Mouse (Mus musculus) layer of hippocampus, postnatal 25 days (tissue): ENCODE data around the gene Tjp2. TPM values are rescaled to one million over a fixed set of nuclear protein-coding genes. Genes with fewer than 3 reads are reported as not detected.
A peak's percentile ranks its signal among the peaks of the same experiment; 100 is the strongest.

ENCODE experiments used
- DNase-seq, 2 experiments: peaks; one replicate each; pipeline ENCODE4 v3.0.0; 2022; ENCODE audit warnings: mixed read lengths in 2 of 2, low spot score in 1 of 2; ENCODE audit errors: extremely low spot score in 1 of 2
- total RNA-seq, 2 experiments: library from RNA; stranded (reverse); gene quantifications; 2 replicates each; pipeline ENCODE4 v1.2.3; 2021

The Tjp2 gene
- total RNA-seq, 2 experiments from 2014 or later = 18.9 to 19.8 TPM

DNA sequence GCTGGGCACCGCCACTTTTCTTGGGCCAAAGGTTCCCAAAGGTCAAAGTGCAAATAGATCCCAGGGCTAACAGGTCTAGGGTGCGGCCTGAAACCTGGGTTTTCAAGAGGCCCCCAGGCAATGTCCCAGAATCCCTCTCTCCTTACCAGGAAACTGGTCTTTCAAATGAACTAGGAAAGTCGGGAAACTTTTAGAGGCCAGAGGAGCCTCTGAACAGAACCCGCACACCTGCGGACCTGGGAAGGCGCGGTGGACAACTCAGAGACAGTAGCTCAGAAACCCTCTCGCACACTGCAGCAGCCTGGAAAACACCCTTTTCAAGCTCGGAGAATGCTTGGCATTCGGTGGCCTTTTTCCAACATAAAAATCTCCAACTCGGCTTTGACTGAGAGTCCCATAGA, 979 bp downstream of the Tjp2 start:
- DNase-seq = no peak

GRCm38 (mm10) chr19:24221455-24221854, 3.4 kb downstream of the Tjp2 start:
- DNase-seq = no peak

DNA sequence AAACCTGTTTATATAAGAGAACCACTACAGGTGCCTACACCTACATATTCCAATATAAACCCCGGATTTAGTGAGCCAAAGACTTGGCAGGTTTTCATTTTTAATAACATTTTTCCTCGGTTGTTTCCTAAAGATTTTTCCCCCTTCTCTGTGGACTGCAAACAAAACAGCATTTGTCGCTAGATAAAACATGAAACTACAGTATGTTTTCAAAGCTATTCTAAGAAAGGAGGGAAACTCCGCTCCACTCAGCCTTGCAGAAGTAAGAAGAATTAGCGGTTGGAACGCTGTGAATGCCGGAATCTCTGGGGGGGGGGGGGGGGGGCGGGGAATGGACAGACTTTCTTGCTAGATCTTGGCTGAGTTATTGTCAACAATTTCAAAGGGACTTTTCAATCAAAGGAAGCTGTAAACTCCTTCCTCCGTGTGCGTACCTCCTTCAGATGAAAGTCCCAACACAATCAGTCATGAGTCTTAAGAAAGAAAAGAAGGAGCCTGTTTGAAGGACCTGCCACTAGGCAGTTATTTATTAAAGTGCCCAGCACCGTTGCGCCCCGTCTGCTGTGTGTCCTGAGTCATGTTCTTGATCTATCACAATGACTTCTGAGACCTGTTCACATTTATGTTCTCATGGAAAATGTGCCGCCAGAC, 3.9 kb downstream of the Tjp2 start:
- DNase-seq = no peak

- no peak for DNase-seq
These were observed 5.8 kb downstream of the Tjp2 start for GRCm38 (mm10) chr19:24219011-24219410.

- DNase-seq = no peak
These were observed 6.5 kb downstream of the Tjp2 start for GRCm38 (mm10) chr19:24218291-24218690.

- no peak for DNase-seq
These were observed 7.0 kb downstream of the Tjp2 start for GRCm38 (mm10) chr19:24217851-24218250.

DNA sequence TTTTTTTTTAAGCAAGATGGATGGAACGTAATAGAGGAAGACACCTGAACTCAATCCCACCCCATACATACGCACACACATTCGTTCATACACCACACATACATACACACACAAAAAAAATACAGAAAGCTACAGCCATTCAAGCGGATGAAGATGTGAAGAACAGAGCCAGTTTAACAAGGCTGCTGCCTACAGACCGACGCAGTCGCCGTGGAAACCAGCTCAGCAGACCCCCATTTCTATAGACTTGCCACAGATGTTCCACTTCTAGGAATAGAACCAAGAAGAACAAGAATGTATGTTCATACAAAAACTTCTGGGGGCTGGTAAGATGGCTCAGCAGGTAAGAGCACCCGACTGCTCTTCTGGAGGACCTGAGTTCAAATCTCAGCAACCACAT, 8.1 kb downstream of the Tjp2 start:
- DNase-seq = no peak

- no peak for DNase-seq
These were observed 9.9 kb downstream of the Tjp2 start for GRCm38 (mm10) chr19:24214939-24215338.

GRCm38 (mm10) chr19:24213299-24213698, 11.5 kb downstream of the Tjp2 start:
- DNase-seq = no peak

DNA sequence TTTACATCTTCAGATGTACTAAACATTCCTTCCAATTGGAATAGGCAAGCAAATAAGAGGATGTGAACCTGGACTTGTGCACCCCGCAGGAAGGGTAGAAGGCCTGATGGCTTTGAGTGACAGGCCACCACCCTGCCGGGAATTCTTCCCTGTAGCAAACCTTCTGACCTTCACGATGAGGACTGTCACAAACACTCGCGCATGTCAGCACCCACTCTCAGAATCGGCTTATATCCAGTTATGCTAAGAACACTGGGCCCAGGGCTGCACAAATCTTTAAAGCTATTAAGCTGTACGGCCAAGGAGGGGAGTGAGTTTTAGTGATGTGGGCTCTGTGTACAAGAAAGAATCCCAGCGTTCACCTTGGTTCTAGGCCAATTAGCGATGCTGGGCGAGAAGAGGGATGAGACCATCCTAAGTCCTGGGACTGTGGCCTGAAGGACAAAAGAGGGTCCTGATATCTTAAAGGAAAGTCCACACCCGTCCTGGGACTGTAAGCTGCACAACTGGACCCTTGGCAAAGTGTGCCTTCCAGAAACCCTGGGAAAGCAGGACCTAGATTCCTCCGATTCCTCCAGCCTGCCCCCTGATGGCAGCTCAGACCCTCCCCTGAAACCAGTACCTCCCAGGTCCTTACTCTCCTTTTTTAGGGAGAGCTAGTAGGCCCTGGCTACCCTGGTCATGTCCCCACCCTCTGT, 12.1 kb downstream of the Tjp2 start:
- DNase-seq = no peak

DNA sequence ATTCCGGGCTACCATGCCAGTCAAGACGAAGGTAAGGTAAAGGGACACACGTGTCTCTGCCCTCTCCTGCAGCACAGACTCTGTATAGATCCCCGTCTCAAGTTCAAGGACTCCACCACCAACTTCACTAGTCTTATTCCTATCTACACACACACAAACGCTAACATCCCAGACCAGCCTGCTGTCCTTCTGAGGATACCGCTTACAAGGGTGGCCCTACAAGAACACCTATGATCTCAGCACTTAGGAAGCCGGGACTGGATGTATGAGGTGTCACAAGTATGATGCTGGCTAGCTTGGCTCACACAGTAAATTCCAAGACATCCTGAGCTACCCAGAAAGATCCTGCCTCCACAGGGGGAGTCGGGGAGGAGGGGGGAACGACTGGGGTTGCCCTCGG, 13.7 kb downstream of the Tjp2 start:
- DNase-seq = no peak

DNA sequence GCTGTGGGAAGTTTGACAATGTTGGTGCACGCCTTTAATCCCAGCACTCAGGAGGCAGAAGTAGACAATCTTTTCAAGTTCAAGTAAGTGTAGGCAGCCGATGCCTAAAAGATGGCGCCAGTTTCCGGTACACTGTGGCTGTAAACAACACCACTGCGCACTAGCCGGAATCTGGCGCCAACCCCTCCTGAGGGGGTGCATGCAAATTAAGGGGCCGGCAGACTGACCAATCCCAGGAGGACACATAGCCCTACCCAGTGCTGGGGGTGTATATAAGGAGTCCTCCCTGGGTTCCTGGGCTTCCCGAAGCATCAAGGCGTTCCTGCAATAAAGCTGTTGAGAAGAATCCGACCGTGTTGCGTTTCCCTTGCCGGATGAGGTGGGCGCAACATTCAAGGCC, 15.3 kb downstream of the Tjp2 start:
- no peak for DNase-seq

- no peak for DNase-seq
These were observed 16.9 kb downstream of the Tjp2 start for GRCm38 (mm10) chr19:24207967-24208366.

DNA sequence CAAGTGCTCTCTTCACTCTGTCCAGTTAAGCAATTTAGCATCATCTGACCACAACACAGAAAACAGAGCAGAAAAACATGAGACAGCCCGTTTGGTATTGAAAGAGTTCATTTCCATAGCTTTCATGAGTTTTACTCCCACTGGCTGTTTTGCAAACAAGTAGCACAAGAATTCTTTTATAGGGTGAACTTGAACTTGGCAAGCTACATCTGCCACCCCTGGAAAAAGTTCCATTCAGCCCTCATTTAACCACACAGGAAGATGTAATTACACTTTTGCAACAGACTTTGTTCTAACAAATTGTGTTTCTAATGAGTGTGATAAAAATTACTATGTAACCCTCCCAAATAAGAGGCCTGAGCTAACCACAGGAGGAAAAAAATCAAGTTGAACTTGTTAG, 19.8 kb downstream of the Tjp2 start:
- no peak for DNase-seq

GRCm38 (mm10) chr19:24201848-24202247, 23.0 kb downstream of the Tjp2 start:
- no peak for DNase-seq

DNA sequence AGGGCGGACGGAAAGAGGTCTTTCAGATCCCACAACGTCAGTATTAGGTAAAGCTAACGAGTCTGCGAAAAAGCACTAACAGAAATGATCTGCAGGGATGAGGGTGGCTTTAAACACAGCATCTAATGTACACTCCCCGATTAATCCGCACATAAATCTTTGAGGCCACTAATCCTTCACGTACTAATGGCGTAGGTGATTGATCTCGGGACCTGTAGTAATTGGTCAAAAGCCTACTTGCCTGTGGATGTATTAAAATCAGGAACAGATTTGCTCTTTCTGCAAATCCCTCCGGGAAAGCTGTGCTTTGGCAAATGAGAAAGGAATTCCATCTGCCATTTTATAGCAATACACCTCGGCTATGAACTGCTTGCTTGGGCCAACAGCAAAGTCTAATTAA, 24.3 kb downstream of the Tjp2 start:
- no peak for DNase-seq

DNA sequence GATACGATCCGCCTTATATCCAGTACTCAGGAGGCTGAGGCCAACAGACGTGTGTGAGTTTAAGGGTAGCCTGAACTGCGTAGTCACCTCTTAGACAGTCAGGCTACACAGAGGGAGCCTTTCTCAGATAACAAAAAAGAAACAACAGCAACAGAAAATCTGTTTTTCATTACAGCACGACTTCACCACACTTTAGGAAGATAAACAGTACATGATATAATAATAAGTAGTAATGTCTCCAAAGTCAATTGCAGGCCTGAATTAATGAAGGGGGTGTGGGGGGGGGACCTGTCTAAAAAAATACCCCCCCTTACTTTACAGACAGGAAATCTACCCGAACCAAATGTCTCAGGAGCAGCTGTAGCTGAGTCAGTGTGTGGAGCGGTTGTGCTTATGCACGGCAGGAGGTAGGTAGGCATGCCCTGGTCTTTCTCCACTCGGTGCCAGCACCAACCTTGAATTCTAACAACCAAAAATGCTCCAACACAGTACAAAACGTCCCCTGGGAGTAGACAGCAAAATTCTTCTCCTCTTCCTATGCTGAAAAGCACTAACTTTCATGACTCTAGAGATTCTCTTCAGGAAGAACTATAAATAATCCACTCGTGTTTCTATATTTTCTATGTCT, 26.0 kb downstream of the Tjp2 start:
- DNase-seq = no peak

GRCm38 (mm10) chr19:24197338-24197737, 27.5 kb downstream of the Tjp2 start:
- no peak for DNase-seq

GRCm38 (mm10) chr19:24195224-24195623, 29.6 kb downstream of the Tjp2 start:
- no peak for DNase-seq

- peak in 1 of 2 experiments; percentile 25 for DNase-seq
These were observed 30.6 kb downstream of the Tjp2 start for GRCm38 (mm10) chr19:24194216-24194615.

DNA sequence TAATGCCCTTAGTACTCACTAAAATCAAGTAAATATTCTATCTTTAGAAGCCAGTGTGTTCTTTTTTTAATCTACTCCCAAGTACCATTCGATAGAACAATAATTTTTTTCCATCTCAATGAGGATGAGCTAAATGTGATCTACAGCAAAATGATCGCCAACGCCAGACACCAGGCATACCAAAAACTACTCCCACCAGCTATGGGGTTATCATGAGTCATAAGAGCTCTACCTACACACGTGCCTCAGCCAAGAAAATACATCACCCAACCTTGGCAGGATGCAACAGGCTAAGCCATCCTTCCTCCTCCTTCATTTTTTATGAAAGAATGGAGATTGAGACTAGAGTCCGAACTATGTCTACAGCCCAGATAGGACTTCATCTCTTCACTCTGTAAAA, 31.9 kb downstream of the Tjp2 start:
- DNase-seq = no peak

DNA sequence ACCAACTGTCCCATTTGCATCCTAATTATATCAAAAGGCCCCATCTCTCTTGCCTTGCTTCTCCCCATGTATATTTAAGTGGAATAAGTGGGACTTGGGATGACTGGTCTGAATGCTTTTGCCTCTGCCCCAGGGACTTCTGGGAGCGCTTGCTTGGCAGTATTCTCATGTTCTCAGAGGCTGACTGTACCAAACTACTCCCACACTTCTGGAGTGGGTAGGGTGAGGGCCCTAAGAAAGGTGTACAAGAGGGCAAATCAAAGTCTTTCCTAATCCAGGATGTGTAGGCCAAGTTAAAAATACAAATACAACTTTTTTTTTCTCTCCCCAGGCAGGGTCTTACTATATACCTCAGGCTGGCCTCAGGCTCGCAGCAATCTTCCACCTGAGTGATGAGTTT, 37.0 kb downstream of the Tjp2 start:
- DNase-seq = no peak
